Mouse (Mus musculus): ENCODE measurements at regions not wholly inside any gene's neighbourhood (a gene's known extent, or its start where the extent isn't known, plus 50 kb on each side); places are given as distances from the start of the nearest gene placed in this dataset.

DNA sequence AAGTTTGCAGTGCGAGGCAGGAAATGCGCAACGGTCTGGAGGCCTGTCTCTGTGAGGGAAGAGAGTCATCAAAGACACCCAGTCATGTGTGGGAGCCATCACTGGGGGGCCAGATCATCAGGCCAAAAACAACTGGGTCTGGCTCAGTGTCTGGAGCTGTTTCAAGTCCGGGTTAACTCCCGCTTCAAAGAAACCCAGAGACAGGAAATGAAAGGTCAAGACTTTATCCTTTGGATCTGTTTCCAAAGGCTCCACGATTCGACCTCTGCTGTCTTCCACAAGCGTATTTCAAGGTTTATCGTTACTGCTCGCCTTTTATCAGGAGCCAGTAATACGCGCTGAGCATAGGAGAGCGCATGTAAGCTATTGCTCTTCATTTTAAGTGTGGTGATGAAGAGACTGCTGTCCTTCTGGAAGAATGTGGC lies 325.7 kb downstream of the Adamts20 start:
- no peak for DNase-seq (ENCODE audit: low read depth, low spot score)
- TF ChIP-seq MAFK (IDR thresholded peaks at IDR 0.05; ENCODE audit: borderline replicate concordance, low read depth, low read length): no peak
- Histone ChIP-seq H3K4me1 (ENCODE audit: control insufficient read depth in 1 of 2, insufficient read depth in 2 of 2, low read length in 2 of 2) (no peaks in the 10 kb centered on the region), H3K79me2 (ENCODE audit: control insufficient read depth, insufficient read depth, low read length, poor library complexity) (no peaks in the 10 kb centered on the region), H3K4me3 (ENCODE audit: control insufficient read depth in 1 of 2, insufficient read depth in 1 of 2, low read depth in 2 of 2, low read length in 2 of 2) (no peak overlapping the region), H3K36me3 (ENCODE audit: control insufficient read depth in 1 of 2, insufficient read depth in 2 of 2, low read length in 2 of 2) (no peaks in the 10 kb centered on the region), H3K9ac (ENCODE audit: control insufficient read depth, low read depth, low read length, poor library complexity, severe bottlenecking) (no peak overlapping the region), H3K9me3 (replicated peaks; ENCODE audit: insufficient read depth, low read length) (no peaks in the 10 kb centered on the region), H3K27me3 (ENCODE audit: control insufficient read depth in 1 of 2, insufficient read depth in 2 of 2, low read length in 2 of 2) (no peaks in the 10 kb centered on the region), H3K27ac (ENCODE audit: control insufficient read depth, low read depth, low read length) (no peak overlapping the region)

GRCm38 (mm10) chr15:94137159-94137952 lies 327.9 kb downstream of the Adamts20 start:
- no peak overlapping the region for H3K4me3 ChIP-seq (ENCODE audit: control insufficient read depth in 1 of 2, insufficient read depth in 1 of 2, low read depth in 2 of 2, low read length in 2 of 2)
- no peaks in the 10 kb centered on the region for H3K27me3 ChIP-seq (ENCODE audit: control insufficient read depth in 1 of 2, insufficient read depth in 2 of 2, low read length in 2 of 2)
- H3K4me1 ChIP-seq (ENCODE audit: control insufficient read depth in 1 of 2, insufficient read depth in 2 of 2, low read length in 2 of 2): no peaks in the 10 kb centered on the region
- no peak for TF ChIP-seq ELF1 (IDR thresholded peaks at IDR 0.05; ENCODE audit: low read depth, low read length)
- no peak for TF ChIP-seq JUND (IDR thresholded peaks at IDR 0.05; ENCODE audit: low read depth, low read length)
- no peak for TF ChIP-seq TCF12 (IDR thresholded peaks at IDR 0.05; ENCODE audit: low read depth, low read length)
- TF ChIP-seq POLR2AphosphoS5 (IDR thresholded peaks at IDR 0.05; ENCODE audit: borderline replicate concordance, low read depth, low read length): no peak
- TF ChIP-seq KAT2A (conservative IDR thresholded peaks at IDR 0.05; ENCODE audit: low read depth, low read length): no peak
- TF ChIP-seq MYB (IDR thresholded peaks at IDR 0.05; ENCODE audit: low read depth, low read length): no peak
- TF ChIP-seq UBTF (IDR thresholded peaks at IDR 0.05; ENCODE audit: borderline replicate concordance, insufficient read depth, low read depth, low read length): no peak
- TF ChIP-seq MAFK (IDR thresholded peaks at IDR 0.05; ENCODE audit: borderline replicate concordance, low read depth, low read length): no peak
- TF ChIP-seq POLR2AphosphoS2 (IDR thresholded peaks at IDR 0.05; ENCODE audit: low read length): no peak
- no peak for TF ChIP-seq GATA1 (IDR thresholded peaks at IDR 0.05; ENCODE audit: low read depth, low read length)
- no peak for TF ChIP-seq ETS1 (IDR thresholded peaks at IDR 0.05; ENCODE audit: low read depth, low read length)
- no peak for TF ChIP-seq EP300 (IDR thresholded peaks at IDR 0.05; ENCODE audit: low read depth in 1 of 2, low read length in 2 of 2)
- no peak for TF ChIP-seq GABPA (IDR thresholded peaks at IDR 0.05; ENCODE audit: low read depth, low read length)
- TF ChIP-seq ZMIZ1 (IDR thresholded peaks at IDR 0.05; ENCODE audit: low read depth, low read length): no peak
- no peak for TF ChIP-seq CHD2 (IDR thresholded peaks at IDR 0.05; ENCODE audit: low read length)
- no peak for TF ChIP-seq MAZ (IDR thresholded peaks at IDR 0.05; ENCODE audit: low read depth, low read length)
- no peak overlapping the region for H3K27ac ChIP-seq (ENCODE audit: control insufficient read depth, low read depth, low read length)
- H3K9me3 ChIP-seq (replicated peaks; ENCODE audit: insufficient read depth, low read length): no peaks in the 10 kb centered on the region
- H3K36me3 ChIP-seq (ENCODE audit: control insufficient read depth in 1 of 2, insufficient read depth in 2 of 2, low read length in 2 of 2): no peaks in the 10 kb centered on the region
- no peak overlapping the region for H3K9ac ChIP-seq (ENCODE audit: control insufficient read depth, low read depth, low read length, poor library complexity, severe bottlenecking)
- H3K79me2 ChIP-seq (ENCODE audit: control insufficient read depth, insufficient read depth, low read length, poor library complexity): no peaks in the 10 kb centered on the region
- DNase-seq (ENCODE audit: low read depth, low spot score): no peak
